Mouse (Mus musculus) adrenal gland, adult 18-20 months (tissue): ENCODE measurements at regions not wholly inside any gene's neighbourhood (a gene's known extent, or its start where the extent isn't known, plus 50 kb on each side); places are given as distances from the start of the nearest gene placed in this dataset.

Experiments used
- DNase-seq, 2 experiments: peaks; one replicate each; pipeline ENCODE4 v3.0.0; 2021 to 2022; ENCODE audit warnings: low spot score in 2 of 2

DNA sequence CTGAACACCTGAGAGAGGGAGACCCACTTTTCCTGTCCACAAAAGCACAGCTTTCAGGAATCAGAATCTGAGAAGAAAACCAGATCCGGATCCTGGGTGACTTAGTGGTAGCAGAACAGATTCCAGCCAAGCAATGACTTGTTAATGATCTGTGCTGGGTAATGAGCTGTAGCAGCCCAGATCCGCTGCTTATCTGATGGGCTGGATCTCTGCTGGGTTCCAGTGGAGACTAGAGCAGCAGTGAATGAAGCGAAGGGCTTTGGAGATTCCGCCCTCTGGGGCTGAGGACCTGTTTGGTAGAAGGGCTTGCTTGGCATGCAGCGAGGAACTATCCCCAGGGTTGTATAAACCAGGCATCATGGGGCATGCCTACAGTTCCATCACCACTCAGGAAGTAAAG lies 156.3 kb downstream of the Maf start:
- DNase-seq = no peak

DNA sequence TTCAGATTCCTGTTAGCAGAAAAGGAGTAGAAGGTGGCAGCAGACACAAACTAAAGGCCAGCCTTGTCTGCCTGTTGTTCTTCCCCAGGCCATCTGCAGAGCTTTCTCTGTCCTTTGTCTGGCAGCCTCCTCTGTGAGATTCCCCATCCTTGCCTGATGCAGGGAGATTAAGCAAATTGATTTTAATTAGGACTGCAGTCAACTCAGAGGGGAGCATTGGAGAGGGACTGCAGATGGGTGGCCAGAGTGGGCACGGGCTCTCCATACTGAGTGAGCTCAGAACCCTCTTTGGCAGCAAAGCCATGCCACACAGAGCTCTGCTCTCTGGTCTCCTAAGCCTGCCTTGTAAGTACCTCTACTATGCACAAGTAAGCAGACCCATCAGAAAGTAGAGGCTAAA lies 158.5 kb downstream of the Maf start:
- DNase-seq = no peak

DNA sequence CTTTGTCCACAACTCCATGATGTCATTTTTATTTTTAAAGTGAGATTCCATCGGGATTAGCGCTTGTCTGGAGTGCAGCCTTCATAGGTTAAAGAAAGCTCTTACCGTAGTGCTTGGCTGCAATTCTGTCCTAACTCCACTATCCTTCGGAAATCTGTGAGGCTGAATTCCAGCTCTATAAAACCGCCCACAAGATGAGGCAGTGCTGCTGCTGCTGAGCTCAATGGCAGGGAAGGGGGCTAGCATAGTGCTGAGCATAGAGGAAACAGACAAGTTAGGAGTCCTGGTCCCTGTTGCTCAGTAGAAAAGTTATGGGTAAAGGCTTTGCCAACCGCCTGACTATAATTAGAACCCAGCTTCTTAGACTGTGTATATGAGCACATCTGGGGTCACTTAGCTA lies 163.5 kb downstream of the Maf start:
- no peak for DNase-seq

DNA sequence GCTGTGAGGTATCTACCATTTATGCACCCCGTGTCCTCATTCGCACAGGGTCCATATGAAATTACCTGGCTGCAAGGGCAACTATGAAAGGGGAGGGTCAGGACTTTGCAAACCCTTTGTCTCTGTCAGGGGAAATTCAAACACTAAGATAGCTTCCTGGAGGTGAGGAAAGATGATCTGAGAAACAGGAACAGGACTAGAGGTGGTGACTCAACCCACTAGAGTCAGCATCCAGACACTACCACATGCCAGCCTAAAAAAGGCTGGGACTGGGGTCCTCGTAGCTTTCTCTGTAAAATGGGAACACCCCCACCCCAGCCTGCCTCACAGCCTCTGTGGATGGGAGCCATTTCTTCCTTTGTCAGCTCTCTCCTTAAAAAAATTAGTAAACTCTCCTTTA lies 164.7 kb downstream of the Maf start:
- DNase-seq = no peak

DNA sequence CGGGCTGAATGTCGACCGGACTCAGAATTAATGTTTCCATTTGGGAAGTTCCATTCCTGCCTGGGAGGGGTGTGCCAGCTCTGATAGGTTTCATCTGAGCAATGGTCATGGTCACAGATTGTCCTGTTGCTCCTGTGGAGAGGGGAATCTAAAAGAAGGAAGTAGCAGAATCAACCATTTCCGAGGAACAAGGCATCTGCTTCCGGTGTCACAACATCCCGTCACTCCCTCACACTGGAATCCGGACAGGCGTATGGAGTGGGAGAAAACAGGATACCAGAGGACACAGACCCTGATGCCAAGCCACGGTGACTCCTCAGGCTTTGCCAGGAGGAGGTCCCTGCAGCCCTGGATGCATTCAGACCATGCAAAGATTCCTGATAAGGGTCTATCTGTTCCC lies 168.0 kb downstream of the Maf start:
- no peak for DNase-seq

DNA sequence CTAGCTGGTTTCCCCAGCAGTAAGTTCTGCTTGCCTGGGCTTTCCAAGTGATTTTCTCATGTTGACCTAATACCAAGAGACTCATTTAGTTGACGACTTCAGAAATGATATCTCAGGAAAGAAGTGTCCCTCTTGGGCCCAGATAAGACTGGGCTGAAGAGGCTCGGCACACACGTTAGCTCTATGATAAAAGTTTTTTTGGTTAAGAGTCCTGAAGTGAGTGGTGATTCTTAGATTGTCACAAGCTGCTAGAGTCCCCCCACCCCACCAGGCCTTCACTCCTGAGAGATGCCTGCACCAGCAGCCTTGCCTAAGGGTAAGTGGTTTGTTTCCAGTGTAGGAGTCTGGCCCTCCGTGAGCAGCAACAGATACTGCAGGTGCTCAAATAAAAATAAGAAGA lies 169.4 kb downstream of the Maf start:
- DNase-seq = no peak

DNA sequence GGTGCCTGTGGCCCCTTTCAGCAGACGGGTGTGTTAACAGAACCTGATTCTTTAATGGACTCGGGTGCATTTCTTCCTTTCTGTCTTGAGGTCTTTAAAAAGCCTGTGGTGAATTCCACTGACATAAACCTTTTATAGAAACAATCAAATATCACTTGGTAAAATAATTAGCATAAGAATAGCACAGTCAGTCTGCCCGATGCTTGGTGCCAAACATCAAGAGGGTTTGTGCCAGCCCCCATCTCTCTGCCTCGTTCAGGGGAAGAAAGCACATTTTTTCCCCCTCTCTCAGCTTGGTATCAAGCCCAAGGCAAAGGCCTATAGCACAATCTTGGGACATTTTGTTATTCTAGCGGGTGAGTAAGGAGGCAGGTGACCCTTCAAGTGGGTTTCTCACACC lies 169.8 kb downstream of the Maf start:
- no peak for DNase-seq

DNA sequence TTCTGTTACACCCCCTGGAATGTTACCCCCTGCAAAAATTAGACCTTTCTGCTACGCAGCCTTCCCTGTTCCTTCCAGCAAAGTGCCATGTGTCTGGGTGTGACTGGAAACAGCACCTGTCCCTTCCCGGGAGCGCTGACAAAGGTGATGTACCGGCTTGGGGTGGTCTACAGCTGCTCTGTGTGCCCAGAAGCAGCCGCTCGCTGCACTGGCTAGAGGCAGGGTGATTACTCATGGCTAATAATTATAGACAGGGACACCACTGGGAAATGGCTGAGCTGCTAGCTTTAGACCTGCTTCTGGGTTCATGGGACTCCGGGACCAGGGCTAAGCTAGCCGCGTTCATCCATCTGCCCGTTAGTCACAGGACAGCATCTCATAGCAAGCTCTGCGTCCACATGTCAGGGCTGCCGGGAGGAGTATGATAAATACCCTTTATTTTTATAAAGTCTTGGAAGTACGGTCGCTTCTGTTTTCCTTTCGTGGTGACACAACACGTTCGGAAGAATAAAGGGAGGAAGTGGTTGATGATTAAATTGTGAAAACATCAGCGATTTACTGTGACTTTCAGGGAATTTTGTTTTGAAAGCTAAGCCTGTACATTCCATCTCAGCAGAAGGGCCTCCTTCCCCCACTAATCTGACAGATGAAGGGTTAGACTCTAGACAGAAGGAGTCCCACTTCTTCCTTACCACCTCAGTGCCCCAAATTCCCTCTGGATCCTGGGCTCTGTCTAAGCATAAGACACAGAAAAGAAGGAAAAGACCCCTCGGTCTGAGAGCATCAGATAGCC lies 170.8 kb downstream of the Maf start:
- no peak for DNase-seq

DNA sequence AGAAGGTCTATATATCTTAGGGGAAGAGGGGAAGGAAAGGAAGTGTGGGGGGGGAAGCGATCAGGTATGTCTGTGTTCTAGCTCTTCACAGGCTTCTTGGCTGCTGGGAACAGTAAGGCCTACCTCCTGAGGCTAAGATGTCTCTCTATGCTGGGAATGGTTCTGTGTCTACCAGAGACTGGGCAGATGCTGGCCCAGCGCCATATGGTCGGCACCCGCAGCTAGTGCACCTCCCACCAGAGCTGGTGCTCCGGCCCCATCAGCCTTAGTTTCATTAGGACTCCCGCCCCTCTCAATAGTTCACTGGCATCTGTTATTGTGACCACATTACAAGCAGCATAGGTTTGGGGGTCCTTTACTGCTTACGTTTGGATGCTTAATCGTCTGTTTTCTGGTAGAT lies 171.6 kb downstream of the Maf start:
- DNase-seq = no peak

DNA sequence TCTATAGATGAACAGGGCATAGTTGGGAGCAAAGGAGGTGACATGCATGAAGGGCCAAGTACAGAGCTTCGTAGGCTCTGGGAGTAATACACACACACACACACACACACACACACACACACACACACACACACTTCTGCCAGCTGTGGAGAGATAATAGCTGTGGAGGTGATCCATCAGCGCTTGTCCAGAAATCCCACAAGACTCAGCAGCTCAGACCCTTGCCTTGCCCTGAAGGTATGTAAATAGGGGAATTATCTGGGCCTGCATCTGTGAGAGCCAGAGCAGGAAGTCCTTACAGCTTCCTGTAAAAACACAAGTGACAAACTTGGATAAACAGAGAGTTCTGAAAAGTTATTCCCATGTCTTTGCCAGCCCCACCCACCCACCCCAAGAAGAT lies 173.6 kb downstream of the Maf start:
- no peak for DNase-seq

DNA sequence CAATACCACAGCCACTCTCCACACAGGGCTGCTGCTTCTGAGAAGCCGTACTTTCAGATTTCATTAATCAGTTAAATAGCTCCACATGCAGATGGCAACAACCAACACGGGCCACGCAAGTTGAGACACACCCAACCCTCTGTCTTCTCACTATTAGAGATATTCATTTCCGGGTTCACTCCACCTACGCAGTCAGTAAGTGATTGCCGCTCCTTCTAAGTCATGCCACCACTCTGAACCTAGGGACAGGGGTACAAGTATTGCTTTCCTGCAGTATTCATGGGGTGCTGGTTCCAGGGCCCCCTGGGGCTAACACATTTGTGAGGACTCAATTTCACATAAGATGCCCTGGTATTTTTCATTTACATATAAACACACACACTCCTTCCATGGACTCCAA lies 176.3 kb downstream of the Maf start:
- no peak for DNase-seq

DNA sequence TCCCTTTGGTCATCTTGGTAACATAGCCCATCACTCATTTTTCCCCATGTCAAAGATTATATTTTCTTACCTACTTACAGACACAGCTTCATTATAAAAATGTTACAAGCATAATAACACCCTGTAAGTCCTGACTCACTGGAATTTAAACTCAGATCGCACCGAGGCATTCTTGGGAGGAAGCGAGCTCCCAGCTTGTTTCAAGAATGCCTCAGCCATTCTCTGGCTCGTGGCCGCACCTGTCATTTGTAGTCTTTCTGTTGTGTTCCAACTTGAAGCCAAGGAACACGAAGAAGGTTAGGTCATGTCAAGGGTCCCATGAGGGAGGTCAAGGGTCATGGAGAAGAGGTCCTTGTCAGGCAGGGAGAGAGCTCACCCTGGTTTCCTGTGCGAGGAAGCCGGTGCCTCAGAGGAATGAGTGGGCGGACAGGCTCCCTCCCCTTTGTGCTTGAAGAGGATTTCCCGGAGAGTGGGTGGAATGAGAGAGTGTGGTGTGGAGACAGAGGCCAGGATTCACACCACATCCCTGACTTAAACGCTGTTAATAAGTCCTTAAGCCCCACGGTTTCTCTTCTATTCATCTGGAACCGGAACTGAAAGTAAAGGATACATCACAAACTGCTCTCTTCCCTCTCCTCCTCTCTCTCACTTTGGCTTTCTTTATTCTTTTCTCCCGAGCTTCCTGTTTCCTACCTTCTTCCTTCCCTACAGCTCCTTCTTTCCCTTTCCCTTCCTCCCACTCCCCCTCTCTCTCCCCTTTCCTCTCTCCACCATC lies 177.8 kb downstream of the Maf start:
- peak; percentile 38 to 50 for DNase-seq

DNA sequence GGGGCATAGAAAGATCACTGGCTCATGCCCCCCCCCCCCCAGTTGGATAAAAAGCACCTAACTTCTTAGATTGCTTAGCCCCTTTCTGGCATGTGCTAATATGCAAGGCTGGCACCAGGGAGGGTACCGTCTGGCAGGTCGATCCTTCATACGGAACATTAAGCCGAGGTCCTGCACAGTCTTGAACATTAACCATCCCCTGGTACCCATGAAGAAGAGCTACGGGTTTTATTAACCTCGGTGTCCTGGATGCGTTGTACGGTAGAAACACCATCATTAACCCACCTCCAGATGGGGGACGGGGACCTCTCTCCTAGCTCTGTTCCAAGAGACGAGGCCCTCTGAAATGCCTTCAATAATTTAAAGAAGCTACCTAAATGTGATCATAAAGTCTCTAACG lies 178.7 kb downstream of the Maf start:
- DNase-seq = no peak

DNA sequence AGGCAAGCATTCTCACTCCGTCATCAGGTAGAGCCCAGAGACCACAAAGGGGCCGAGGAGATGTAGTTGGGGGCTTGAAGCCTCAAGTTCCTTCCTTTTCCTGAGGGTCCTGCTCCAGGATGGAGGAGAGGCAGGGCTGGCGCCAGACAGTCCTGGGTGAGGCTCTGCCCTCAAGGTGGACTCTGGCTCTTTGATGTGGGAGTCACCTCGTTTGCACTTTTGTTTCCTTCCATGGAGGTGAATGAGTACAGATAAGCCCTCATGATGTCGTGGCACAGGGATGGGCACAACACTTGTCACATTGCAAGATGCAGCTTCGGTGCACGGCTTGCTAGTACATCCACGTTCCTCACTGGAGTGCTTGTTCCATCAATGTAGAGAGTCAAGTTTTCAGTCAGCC lies 182.4 kb downstream of the Maf start:
- no peak for DNase-seq

DNA sequence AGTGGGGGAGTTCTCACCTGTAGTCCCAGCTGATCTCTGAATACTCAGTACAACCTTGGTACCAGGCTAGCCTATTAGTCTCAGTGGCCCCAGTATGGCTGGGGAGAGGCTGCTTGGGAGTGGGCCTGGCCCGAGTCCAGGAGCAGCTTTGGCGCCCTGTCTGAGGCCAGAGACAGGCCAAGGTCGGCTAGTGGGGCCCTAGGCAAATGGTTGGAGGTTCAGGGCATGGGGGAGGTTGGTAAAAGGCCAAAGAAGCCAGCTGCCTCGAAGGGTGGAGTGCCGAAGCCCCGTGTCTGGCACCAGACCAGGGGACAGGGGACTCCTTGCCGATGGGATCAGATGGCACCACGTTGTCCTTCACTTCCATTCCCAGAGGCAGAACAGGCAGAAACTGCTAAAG lies 182.9 kb downstream of the Maf start:
- no peak for DNase-seq

DNA sequence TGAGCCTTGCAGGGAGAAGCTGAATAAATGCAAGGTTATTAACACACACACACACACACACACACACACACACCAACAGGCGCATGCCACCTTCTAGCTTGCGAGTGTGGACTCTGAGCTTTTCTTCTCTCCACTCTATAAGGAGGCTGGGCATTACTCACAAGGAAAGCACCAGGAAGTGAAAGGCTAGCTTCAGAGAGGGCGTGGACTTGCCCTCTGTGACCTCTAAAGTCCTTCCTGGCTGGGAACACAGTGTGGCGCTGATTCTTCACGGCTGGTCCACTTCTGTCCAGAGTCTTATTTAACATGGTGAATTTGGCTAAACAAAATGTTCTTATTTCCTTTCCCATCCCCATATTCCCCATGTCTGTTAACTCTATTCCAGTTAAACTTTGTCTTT lies 185.1 kb downstream of the Maf start:
- DNase-seq = no peak

DNA sequence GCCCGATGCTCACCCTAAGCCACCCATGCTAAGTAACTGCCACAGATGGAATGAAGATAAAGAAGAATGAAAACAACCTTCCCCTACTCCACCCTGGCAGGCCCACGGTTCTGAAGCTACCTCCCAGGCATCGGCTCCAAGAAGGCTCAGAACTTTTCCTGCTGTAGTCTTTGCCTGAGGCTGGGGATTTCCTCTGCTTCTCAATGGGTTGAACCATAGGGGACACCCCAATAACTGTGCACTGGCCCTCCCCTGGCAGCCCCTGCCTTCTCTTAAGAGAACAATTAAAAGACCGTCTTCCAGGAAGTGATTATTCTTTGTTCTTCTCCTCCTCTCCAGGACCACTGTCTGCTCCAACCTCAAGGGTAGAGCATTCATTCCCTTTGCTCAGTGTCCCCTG lies 191.9 kb downstream of the Maf start:
- no peak for DNase-seq

DNA sequence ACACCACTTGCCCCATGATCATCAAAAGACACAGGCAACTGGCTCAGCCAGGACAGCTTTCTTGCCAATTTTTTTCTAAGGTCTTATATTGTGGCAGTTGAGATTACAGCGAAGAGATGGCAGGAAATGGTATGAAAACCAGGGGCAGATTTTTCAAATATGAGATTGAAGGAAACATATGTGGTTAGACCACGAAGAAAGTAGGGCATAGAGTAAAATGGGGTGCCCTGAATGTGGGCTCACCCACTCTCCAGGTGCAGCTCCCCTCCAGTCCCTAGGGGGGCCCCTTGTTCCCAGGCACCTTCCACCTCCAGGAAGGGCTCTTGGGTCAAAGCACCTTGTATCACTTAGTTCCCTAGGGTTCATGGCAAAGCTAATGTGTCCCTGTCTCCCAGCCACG lies 193.1 kb downstream of the Maf start:
- DNase-seq = no peak

DNA sequence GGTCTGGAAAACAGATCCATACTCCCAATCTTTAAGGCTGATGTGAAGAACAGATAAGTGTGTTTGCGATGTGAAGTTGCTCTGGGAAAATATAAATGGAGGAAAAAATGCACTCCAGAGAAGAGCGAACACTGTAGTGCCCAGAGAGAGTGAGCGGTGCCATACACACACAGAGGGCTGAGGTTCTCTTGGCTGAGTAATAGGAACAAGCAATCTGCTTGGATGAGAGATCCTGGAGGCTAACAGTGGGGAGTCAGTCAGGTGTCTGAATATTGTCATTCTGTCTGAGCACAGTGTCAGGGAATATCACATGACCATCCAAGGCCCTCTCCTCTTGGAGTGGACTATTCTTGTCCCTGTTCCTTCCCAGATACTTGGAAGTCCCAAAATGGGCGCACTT lies 200.4 kb downstream of the Maf start:
- DNase-seq = no peak

DNA sequence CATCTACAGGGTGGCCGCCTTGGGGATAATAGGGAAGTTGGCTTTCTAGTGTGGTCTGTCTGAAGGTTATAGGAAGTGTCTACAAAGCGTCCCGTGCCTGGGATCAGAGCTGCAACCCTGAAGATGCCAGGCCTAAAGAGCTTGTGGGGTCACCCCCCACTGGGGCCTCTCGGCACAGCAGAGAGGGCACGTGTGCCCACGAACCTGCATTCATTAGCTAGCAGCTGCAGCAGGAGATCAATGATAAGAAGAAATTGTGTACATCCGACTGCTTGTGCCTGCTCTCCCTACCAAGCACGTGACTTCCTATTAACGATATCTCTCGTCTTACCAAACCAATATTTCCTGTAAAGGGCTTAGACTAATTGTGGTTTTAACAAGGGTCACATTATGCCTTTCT lies 200.9 kb downstream of the Maf start:
- no peak for DNase-seq

DNA sequence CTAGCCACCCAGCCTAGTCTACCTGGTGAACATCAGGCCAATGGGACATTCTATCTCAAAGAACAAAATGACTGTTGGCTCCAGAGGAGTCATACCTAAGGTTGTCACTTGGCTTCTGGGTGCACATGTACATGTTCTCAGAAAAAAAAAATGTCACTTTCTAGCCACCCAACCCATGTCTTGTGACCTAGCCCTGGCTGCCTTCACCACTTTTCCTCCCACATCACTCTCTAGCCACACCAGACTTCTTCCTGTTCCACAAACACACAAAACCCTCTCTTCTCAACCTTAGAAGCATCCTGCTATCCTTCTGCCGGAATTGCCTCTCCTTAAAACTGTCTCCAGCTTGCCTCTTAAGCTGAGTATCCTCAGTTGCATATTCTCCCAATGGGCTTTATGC lies 211.6 kb downstream of the Maf start:
- DNase-seq = no peak

DNA sequence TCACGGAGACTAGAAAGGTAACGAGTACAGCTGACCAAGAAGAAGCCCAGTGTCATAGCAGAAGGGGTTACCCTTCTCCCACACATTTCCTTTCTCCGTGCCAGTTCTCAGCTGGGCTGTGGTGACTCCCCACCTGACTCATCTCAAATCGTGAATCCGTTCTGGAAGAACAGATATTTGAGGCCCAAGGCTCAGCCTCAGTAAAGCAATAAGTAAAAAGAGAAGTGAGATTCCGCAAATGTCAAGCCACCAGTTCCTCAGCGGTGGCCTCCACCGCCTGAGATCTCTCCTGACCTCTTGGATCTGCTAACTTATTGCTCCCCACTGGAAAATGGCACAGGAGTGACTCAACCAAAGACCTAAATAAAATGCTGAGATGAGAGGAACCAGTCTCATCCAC lies 213.2 kb downstream of the Maf start:
- DNase-seq = no peak

DNA sequence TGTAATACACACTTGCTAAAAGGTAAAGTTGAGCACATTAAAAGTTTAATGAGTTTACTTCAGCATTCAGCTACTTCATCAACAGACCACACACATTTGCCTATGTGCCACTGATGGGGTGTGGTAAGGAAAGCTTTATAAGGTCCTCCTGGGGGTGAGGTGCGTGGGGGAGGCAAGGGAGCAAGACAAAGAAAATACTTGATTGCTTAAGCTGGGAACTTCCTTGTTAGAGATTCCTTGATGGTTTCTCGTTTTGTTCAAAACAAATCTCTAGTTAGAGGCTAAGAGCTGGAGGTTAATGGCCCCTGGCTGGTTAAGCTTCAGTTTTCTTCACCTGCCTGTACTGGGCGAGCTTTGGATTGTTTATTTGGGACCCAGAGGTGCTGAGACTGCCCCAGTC lies 220.7 kb downstream of the Maf start:
- no peak for DNase-seq
